Mouse (Mus musculus): Measurements from ENCODE around the gene Olfr1451. TPM values are rescaled to one million over a fixed set of nuclear protein-coding genes. Genes with fewer than 3 reads are reported as not detected.
"Not testable (repeated sequence)": the region's sequence is repeated elsewhere in the genome, so short reads cannot be mapped to it uniquely, and the experiment has no call there.

Olfr1451 gene
- total RNA-seq (2021) = not detected
- long read RNA-seq, experiment 1 = 0 reads
- long read RNA-seq, experiment 2 = 0 reads

DNA sequence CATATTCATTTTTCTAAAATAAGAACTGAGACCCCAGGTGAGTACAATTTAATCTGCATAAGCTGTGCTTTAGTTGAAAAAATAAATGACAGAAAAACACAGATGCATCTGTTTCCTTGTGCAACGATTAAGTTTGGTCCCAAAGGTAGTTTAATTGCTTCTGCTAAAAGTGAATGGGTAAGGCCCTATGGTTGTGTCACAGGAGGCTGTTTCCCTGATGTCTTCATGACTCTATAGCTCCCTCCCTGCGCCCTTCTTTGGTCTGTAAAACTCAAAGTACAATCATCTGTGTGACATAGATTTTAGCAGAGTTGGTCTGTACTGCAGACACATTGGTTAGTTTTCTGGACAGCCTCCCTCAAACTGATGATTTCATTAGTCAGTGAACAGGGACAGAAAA lies at the start of gene Olfr1451:
TSS of gene Olfr1451 (plus strand) at position 301 of the 400 bp plus-strand sequence.
- intact Hi-C loops (cut with DNase I; ENCODE audit: low total_unique reads) = no loop called here
- DNase-seq = no peak

- DNase-seq = no peak
- intact Hi-C loops (cut with DNase I; ENCODE audit: low total_unique reads) = no loop called here
Measured at GRCm38 (mm10) chr19:12949958-12950357, 44.9 kb upstream of the Olfr1451 start, which contains the start of gene Olfr1450. Olfr1450 (plus strand) TSS chr19:12950258.

GRCm38 (mm10) chr19:12970082-12970481 lies 24.7 kb upstream of the Olfr1451 start:
- intact Hi-C loops (cut with DNase I; ENCODE audit: low total_unique reads); DNase-seq: not testable (repeated sequence)

DNA sequence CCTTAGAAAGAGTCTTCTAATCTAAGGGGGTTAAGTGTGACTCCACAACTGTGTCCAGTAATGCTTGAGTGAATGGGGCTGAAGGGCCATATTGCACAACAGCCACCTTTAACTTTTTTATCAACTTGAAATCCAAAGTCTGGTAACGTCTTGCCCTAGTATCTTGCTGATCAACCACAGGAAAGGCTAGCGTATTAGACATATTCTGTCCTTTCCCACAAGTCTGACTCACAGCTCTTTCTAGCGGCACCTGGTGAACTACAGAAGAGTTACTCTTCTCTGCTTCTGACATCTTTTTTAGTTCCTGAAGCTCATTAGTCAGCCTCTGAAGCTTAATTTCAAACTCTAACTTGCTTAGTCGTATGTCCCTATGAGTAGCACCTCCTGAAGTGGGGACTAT lies 2.5 kb upstream of the Olfr1451 start:
- intact Hi-C loops (cut with DNase I; ENCODE audit: low total_unique reads); DNase-seq: not testable (repeated sequence)

DNA sequence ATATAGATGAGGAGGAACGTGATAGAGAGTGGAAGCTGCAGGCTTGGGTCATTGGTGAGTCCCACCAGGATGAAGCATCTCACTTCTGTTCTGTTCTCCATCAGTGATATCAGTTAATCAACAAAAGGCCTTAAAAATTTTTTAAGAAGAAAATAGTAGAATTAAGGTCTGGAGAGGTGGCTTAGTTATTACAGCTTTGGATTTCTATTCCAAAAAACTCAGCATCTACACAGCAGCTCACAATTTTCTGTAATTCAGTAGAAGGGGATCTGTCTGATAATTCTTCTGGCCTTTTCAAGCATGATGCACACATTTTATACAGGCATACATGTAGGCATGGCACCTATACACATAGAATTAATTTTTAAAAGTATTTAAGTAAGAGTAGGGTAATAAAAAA lies 33.4 kb downstream of the Olfr1451 start, which contains the start of gene Olfr1453:
TSS of gene Olfr1453 (minus strand) at position 101 of the 400 bp plus-strand sequence.
- DNase-seq = no peak
- intact Hi-C loops (cut with DNase I; ENCODE audit: low total_unique reads) = no loop called here

Other genes starting within 250 kb of the Olfr1451 start
- gene Cntf, start 229.4 kb upstream of the Olfr1451 start, total RNA-seq (2021) = 1 to 10 TPM; 2.3 to 4.3 TPM
- gene Zfp91, start 198.9 kb upstream of the Olfr1451 start, total RNA-seq (2021) = 10 to 100 TPM; 61.0 to 64.6 TPM
- gene Lpxn, start 198.8 kb upstream of the Olfr1451 start, total RNA-seq (2021) = under 1 TPM; 0.49 to 0.68 TPM
- gene Gm5244, start 148.3 kb upstream of the Olfr1451 start, total RNA-seq (2021) = not detected
- not detected for gene Olfr1444, start 137.7 kb upstream of the Olfr1451 start, total RNA-seq (2021)
- not detected for gene Olfr1445, start 111.2 kb upstream of the Olfr1451 start, total RNA-seq (2021)
- gene Olfr1446, start 101.5 kb upstream of the Olfr1451 start, total RNA-seq (2021) = not detected
- not detected for gene Olfr1447, start 91.3 kb upstream of the Olfr1451 start, total RNA-seq (2021)
- gene Olfr1448, start 70.6 kb upstream of the Olfr1451 start, total RNA-seq (2021) = not detected
- not detected for gene Olfr1449, start 64.2 kb upstream of the Olfr1451 start, total RNA-seq (2021)
- gene Olfr1450, start 44.8 kb upstream of the Olfr1451 start, total RNA-seq (2021) = not detected
- gene Olfr1453, start 33.3 kb downstream of the Olfr1451 start, total RNA-seq (2021) = not detected
- not detected for gene Olfr1454, start 65.6 kb downstream of the Olfr1451 start, total RNA-seq (2021)
- gene Olfr1457, start 102.9 kb downstream of the Olfr1451 start, total RNA-seq (2021) = not detected
- not detected for gene Olfr1458, start 111.8 kb downstream of the Olfr1451 start, total RNA-seq (2021)
- under 1 TPM in 1 of 2 experiments, not detected in 1; 0.02 TPM for gene Olfr1459, start 154.5 kb downstream of the Olfr1451 start, total RNA-seq (2021)
- not detected for gene Olfr1461, start 168.0 kb downstream of the Olfr1451 start, total RNA-seq (2021)
- gene Olfr1462, start 190.7 kb downstream of the Olfr1451 start, total RNA-seq (2021) = not detected
- not detected for gene Olfr1463, start 236.3 kb downstream of the Olfr1451 start, total RNA-seq (2021)